Mouse (Mus musculus): Measurements from ENCODE around the gene Slc15a3. TPM values are rescaled to one million over a fixed set of nuclear protein-coding genes. Genes with fewer than 3 reads are reported as not detected.

Slc15a3 gene
- polyA plus RNA-seq, 1 experiment from 2014 or later = 0.25 TPM

DNA sequence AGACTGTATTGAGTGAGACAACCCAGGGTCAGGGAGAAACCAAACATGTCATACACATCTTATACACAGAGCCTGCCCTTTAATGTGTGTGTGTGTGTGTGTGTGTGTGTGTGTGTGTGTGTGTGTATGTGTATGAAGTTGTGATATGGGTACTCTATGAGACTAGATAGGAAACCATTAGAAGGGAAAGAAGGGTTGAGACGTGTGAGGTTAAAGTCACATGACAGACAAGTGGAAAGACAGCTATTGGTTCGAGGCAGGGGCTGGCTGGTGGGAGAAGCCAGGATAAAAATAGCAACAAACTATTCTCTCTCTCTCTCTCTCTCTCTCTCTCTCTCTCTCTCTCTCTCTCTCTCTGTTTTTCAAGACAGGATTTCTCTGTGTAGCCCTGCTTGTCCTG is 23.1 kb upstream of the Slc15a3 start:
- Histone ChIP-seq H3K27me3 (replicated peaks; ENCODE audit: control insufficient read depth, insufficient read depth, low read length) (no peaks in the 10 kb centered on the region), H3K9ac (replicated peaks; ENCODE audit: low read depth, low read length) (no peak overlapping the region), H3K36me3 (ENCODE audit: control insufficient read depth, insufficient read depth) (no peaks in the 10 kb centered on the region), H3K27ac (ENCODE audit: low read length) (no peak overlapping the region), H3K9me3 (ENCODE audit: control insufficient read depth, low read length) (no peaks in the 10 kb centered on the region), H3K4me3 (replicated peaks; ENCODE audit: low read length) (no peak overlapping the region), H3K4me1 (replicated peaks; ENCODE audit: control insufficient read depth, insufficient read depth, low read length) (no peaks in the 10 kb centered on the region), H3K4me2 (ENCODE audit: low read length) (no peak overlapping the region)
- no peak for ATAC-seq
- 68% methylated on average over 2 of the region's 2 CpGs for WGBS

DNA sequence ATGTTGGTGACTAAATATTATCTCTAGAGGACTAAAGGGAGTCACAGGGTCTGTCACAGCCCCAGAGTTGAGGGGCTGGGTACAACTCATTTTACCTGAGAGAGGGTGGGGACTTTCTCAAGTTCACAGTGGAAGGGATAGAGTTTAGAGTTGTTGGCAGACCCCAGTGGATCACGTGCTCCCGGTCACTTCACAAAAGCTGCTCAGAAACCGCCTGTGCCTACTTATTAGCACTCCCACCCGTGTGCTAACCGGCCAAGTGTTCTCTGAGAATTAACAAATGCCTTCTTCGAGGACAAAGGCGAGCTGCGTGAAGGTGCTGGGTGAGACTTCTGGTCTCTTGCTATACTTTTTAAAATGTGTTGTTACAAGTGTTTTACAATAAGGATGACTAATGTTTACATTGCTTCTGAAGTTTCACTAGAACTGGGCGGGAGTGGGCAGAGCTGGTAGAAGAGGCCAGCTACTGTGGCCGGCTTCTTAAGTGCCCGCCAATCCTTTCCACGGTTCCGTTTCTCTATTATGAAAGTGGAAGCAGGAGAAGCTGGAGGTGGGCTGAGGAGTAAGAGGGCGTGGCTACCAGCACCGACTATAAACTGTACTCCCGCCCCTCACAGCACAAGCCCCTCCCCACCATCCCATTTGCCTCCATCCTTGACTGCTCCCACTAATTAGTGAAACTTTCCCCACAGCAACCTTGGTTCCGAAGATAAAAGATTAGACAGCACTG is 21.1 kb upstream of the Slc15a3 start:
- WGBS = 24% methylated on average over 17 of the region's 17 CpGs
- Histone ChIP-seq H3K9me3 (ENCODE audit: control insufficient read depth, low read length) (no peaks in the 10 kb centered on the region), H3K4me2 (ENCODE audit: low read length) (peak overlapping the region; percentile 28), H3K36me3 (ENCODE audit: control insufficient read depth, insufficient read depth) (no peaks in the 10 kb centered on the region), H3K27me3 (replicated peaks; ENCODE audit: control insufficient read depth, insufficient read depth, low read length) (no peaks in the 10 kb centered on the region), H3K4me3 (replicated peaks; ENCODE audit: low read length) (no peak overlapping the region), H3K9ac (replicated peaks; ENCODE audit: low read depth, low read length) (no peak overlapping the region), H3K27ac (ENCODE audit: low read length) (no peak overlapping the region), H3K4me1 (replicated peaks; ENCODE audit: control insufficient read depth, insufficient read depth, low read length) (no peaks in the 10 kb centered on the region)
- peak; percentile 55; the same call in 1 of the 2 replicates for ATAC-seq

DNA sequence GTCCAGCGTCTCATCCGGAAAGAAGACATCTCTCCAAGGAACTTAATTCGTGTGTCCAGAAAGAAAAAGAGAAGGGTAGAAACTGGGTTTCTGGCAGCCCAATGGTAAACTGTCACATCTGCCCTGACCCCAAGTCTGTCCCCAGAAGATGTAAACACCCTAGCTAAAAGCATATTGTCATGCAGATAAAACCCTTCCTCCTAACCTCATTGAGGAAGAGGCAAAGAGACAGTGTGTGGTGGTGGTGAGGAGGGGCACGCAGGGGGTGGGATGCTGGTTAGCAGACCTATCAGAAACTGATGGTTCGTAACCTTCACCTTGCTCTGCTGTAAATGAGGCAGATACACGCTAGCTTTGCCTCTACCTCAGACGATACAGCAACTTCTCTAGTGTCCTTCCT is 18.2 kb upstream of the Slc15a3 start:
- no peak overlapping the region for H3K4me3 ChIP-seq (replicated peaks; ENCODE audit: low read length)
- no peaks in the 10 kb centered on the region for H3K9me3 ChIP-seq (ENCODE audit: control insufficient read depth, low read length)
- H3K27ac ChIP-seq (ENCODE audit: low read length) = no peak overlapping the region
- no peak overlapping the region for H3K4me2 ChIP-seq (ENCODE audit: low read length)
- no peaks in the 10 kb centered on the region for H3K36me3 ChIP-seq (ENCODE audit: control insufficient read depth, insufficient read depth)
- ATAC-seq = no peak
- 71% methylated on average over 7 of the region's 7 CpGs for WGBS
- no peak overlapping the region for H3K9ac ChIP-seq (replicated peaks; ENCODE audit: low read depth, low read length)
- no peaks in the 10 kb centered on the region for H3K27me3 ChIP-seq (replicated peaks; ENCODE audit: control insufficient read depth, insufficient read depth, low read length)
- no peaks in the 10 kb centered on the region for H3K4me1 ChIP-seq (replicated peaks; ENCODE audit: control insufficient read depth, insufficient read depth, low read length)

DNA sequence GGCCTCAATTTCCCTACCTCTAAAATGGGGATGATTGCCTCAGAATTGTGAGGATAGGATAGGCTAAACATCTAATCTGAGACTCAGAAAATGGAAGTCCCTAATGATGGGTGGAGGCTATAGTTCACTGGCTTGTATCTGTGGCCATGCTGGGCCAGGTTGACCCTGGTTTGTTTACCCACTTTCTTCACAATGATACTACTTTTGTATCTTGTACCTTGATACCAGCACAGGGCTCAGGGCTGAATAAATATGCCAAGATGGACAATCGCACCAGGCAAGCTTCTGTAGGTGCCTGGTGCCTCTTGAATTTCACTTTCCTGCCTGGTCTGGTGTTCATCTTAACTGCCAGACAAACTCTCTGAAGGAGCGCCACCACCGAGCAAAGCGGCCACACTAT is 17.0 kb upstream of the Slc15a3 start:
- Histone ChIP-seq H3K4me3 (replicated peaks; ENCODE audit: low read length) (no peak overlapping the region), H3K36me3 (ENCODE audit: control insufficient read depth, insufficient read depth) (no peaks in the 10 kb centered on the region), H3K9me3 (ENCODE audit: control insufficient read depth, low read length) (no peaks in the 10 kb centered on the region), H3K4me2 (ENCODE audit: low read length) (no peak overlapping the region), H3K27ac (ENCODE audit: low read length) (no peak overlapping the region), H3K9ac (replicated peaks; ENCODE audit: low read depth, low read length) (no peak overlapping the region), H3K27me3 (replicated peaks; ENCODE audit: control insufficient read depth, insufficient read depth, low read length) (no peaks in the 10 kb centered on the region), H3K4me1 (replicated peaks; ENCODE audit: control insufficient read depth, insufficient read depth, low read length) (no peaks in the 10 kb centered on the region)
- 94% methylated on average over 4 of the region's 4 CpGs for WGBS
- no peak for ATAC-seq

DNA sequence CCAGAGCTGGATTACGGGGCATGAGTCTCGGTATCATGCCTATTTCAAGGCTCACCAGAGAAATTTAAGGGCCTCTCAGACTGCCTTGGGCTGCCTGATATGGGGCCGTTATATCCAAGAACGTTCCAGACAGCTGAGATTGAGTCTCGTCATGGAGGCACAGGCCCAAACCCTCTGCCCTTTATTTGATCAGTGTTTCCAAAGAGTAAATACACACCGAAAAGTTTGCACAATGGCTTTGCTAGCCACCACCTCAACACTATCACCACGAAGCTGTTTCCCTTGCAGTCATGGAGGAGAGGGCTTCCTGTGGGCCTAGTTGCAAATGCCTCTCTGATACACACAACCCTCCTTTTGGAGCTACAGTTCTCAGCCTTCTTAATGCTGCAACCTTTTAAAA is 15.5 kb upstream of the Slc15a3 start:
- WGBS = 92% methylated on average over 7 of the region's 7 CpGs
- ATAC-seq = no peak
- no peak overlapping the region for H3K4me2 ChIP-seq (ENCODE audit: low read length)
- no peak overlapping the region for H3K27ac ChIP-seq (ENCODE audit: low read length)
- no peaks in the 10 kb centered on the region for H3K9me3 ChIP-seq (ENCODE audit: control insufficient read depth, low read length)
- no peaks in the 10 kb centered on the region for H3K4me1 ChIP-seq (replicated peaks; ENCODE audit: control insufficient read depth, insufficient read depth, low read length)
- no peaks in the 10 kb centered on the region for H3K27me3 ChIP-seq (replicated peaks; ENCODE audit: control insufficient read depth, insufficient read depth, low read length)
- no peak overlapping the region for H3K4me3 ChIP-seq (replicated peaks; ENCODE audit: low read length)
- no peaks in the 10 kb centered on the region for H3K36me3 ChIP-seq (ENCODE audit: control insufficient read depth, insufficient read depth)
- H3K9ac ChIP-seq (replicated peaks; ENCODE audit: low read depth, low read length) = no peak overlapping the region

DNA sequence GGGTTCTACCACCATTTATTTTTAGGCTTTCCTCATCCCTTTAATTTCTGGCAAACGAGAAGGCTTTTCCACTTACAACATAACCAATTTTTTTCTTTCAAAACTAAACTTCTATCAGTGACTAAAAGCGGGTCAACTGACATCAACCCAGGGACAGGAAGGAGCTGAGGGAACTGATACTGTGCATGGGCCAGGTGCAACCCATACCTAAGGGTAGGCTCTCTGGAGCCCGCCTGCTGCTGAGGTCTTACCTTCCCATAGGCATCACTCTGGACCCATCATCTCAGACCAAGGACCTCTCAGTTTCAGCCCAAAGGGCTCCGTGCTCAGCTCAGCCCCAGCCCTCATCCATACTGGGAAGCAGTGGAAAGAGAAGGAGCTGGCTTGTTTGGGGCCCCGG is 11.2 kb upstream of the Slc15a3 start:
- Histone ChIP-seq H3K4me1 (replicated peaks; ENCODE audit: control insufficient read depth, insufficient read depth, low read length) (no peaks in the 10 kb centered on the region), H3K4me2 (ENCODE audit: low read length) (no peak overlapping the region), H3K36me3 (ENCODE audit: control insufficient read depth, insufficient read depth) (no peaks in the 10 kb centered on the region), H3K9ac (replicated peaks; ENCODE audit: low read depth, low read length) (no peak overlapping the region), H3K9me3 (ENCODE audit: control insufficient read depth, low read length) (no peaks in the 10 kb centered on the region), H3K27ac (ENCODE audit: low read length) (no peak overlapping the region), H3K4me3 (replicated peaks; ENCODE audit: low read length) (no peak overlapping the region), H3K27me3 (replicated peaks; ENCODE audit: control insufficient read depth, insufficient read depth, low read length) (no peaks in the 10 kb centered on the region)
- WGBS = 88% methylated on average over 5 of the region's 5 CpGs
- no peak for ATAC-seq

DNA sequence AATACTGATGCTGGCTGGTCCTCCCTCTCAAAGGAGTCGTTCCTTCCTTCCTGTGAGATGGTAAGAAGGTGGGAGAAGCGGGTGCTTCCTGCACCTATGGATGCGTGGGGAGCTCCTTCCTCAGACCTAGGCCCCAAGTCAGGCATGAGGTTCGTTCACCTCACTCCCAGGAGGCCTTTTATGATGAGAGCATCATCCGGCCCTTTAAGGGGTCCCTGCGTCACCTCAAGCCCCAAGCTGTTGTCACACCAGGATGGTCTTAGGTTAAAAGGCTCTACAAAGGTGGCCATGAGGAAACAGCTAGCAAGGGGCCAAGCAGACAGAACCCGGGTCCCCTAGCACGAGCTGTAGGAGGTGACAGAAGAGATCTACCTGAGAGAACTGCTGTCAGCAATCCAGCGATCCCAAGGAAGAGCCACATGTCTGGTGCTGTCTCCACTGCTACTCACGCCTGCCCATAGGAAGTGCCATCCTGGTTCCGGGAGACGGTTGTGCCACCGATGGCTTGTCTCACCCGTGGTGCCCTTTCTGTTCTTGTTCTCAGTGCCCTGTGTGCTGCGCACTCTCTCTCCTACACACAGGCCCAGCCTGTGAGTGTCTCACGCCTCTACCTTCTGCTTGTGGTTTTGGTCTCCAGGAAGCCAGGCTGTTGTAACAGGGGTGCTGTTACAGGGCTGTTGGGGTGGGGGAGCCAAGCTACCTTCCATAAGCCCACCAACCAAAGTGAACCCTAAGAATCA is 9.9 kb upstream of the Slc15a3 start, which contains the start of gene Cd6:
Cd6 (minus strand) TSS at position 623 of the 740 bp plus-strand sequence.
- H3K4me3 ChIP-seq (replicated peaks; ENCODE audit: low read length) = no peak within 1 kb of the TSS
- no peaks in the 10 kb centered on the region for H3K27me3 ChIP-seq (replicated peaks; ENCODE audit: control insufficient read depth, insufficient read depth, low read length)
- no peak within 1 kb of the TSS for H3K9ac ChIP-seq (replicated peaks; ENCODE audit: low read depth, low read length)
- H3K4me2 ChIP-seq (ENCODE audit: low read length) = no peak within 1 kb of the TSS
- H3K9me3 ChIP-seq (ENCODE audit: control insufficient read depth, low read length) = no peaks in the 10 kb centered on the region
- 93% methylated on average over 16 of the region's 16 CpGs for WGBS
- H3K27ac ChIP-seq (ENCODE audit: low read length) = no peak within 1 kb of the TSS
- no peaks in the 10 kb centered on the region for H3K36me3 ChIP-seq (ENCODE audit: control insufficient read depth, insufficient read depth)
- ATAC-seq = no peak
- H3K4me1 ChIP-seq (replicated peaks; ENCODE audit: control insufficient read depth, insufficient read depth, low read length) = no peaks in the 10 kb centered on the region

DNA sequence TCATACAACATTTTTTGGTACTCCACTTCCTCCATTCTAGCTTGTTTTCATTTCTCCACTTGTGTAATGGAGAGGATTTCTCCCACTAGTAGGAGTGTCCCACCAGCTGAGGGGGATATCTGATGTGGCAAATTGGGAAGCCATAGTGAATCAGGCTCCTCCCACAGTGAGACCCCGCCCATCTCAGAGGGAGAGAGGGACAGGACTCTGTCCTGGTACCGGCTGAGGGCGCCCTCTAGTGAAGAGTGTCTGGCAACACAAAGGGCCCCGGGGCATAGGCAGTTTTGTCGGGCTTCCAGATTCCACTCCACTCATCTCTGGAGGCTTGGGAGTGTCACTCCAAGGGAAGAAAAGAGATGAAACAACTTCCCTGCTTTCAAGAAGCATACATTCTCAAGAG is 8.1 kb upstream of the Slc15a3 start:
- no peak for ATAC-seq
- no peak overlapping the region for H3K9ac ChIP-seq (replicated peaks; ENCODE audit: low read depth, low read length)
- H3K27ac ChIP-seq (ENCODE audit: low read length) = no peak overlapping the region
- H3K4me3 ChIP-seq (replicated peaks; ENCODE audit: low read length) = no peak overlapping the region
- H3K9me3 ChIP-seq (ENCODE audit: control insufficient read depth, low read length) = no peaks in the 10 kb centered on the region
- H3K36me3 ChIP-seq (ENCODE audit: control insufficient read depth, insufficient read depth) = no peaks in the 10 kb centered on the region
- no peak overlapping the region for H3K4me2 ChIP-seq (ENCODE audit: low read length)
- no peaks in the 10 kb centered on the region for H3K27me3 ChIP-seq (replicated peaks; ENCODE audit: control insufficient read depth, insufficient read depth, low read length)
- 5% methylated on average over 5 of the region's 5 CpGs for WGBS
- no peaks in the 10 kb centered on the region for H3K4me1 ChIP-seq (replicated peaks; ENCODE audit: control insufficient read depth, insufficient read depth, low read length)

DNA sequence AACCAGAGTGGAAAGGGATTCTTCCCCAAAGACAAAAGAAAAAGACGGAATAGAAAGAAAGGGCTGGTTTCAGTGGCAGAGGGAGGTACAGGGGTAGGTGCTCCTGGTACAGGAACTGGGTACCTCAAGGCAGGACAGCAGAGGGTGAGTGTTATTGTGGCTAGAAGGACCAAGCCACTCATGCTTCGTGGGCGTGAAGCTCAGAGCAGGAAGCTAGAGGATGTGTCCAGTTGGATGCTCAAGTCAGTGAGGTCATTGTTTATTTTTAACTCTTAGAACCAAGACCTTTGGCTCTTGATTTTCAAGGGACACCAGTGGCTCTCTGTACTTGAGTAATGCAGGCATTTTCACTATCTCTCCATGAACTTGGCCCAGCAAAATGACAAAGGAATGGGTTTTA is 7.5 kb upstream of the Slc15a3 start:
- 86% methylated on average over 3 of the region's 3 CpGs for WGBS
- no peak overlapping the region for H3K4me2 ChIP-seq (ENCODE audit: low read length)
- H3K27ac ChIP-seq (ENCODE audit: low read length) = no peak overlapping the region
- H3K36me3 ChIP-seq (ENCODE audit: control insufficient read depth, insufficient read depth) = no peaks in the 10 kb centered on the region
- H3K9ac ChIP-seq (replicated peaks; ENCODE audit: low read depth, low read length) = no peak overlapping the region
- no peaks in the 10 kb centered on the region for H3K4me1 ChIP-seq (replicated peaks; ENCODE audit: control insufficient read depth, insufficient read depth, low read length)
- ATAC-seq = no peak
- no peak overlapping the region for H3K4me3 ChIP-seq (replicated peaks; ENCODE audit: low read length)
- H3K27me3 ChIP-seq (replicated peaks; ENCODE audit: control insufficient read depth, insufficient read depth, low read length) = no peaks in the 10 kb centered on the region
- H3K9me3 ChIP-seq (ENCODE audit: control insufficient read depth, low read length) = no peaks in the 10 kb centered on the region

Data from forebrain, embryonic 16.5 days (tissue).